Mouse (Mus musculus): Measurements from ENCODE around the gene Cd2.

DNA sequence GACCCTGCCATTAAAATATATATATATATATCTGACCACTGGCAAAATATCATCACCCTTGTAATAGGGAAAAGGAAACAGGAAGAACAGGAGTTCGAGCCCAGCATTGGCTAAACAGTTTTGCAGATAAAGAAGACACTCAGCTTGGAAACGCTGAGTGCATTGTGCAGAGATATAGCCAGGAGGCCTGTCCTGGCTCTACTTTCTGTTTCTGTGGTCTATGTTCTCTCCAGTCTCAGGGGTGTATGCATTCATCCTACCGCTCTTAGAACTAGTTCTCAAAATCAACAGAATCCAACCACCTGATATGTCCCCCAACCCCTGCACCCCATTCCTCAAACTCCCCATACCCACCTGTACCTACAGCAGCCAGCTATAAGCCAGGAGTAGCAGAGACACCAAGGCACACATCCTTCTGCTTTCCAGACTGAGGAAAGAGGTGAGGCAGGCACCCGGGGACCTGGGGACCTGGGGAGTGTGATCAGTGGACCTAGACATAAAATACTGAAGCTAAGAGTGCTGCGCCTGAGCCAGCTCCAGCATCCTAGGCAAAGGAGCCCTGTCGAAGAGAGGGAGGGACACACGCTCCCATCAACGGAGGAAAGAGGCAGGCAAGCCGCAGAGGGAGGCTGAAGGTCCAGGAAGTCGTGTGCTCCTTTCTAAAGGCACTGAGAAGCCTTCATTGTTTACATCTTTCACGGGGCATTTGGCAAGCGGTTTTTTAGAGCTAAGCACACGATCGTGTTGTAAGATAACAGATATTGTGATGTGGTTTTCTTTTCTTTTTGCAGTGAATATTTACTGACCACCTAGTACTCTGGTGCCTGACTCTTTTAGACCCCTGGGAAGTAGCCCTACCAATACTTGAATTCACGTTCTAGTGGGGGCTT, 8.4 kb upstream of the Cd2 start:
- TF ChIP-seq CTCF (IDR thresholded peaks at IDR 0.05; ENCODE audit: borderline replicate concordance, insufficient read depth, low read length) (no peak), POLR2A (IDR thresholded peaks at IDR 0.05; ENCODE audit: low read depth, low read length) (no peak)

All from embryonic fibroblast, embryonic 13.5 days (primary cell).